11 mouse cellular contexts compared by ENCODE assay signal in the genomic region with DNA sequence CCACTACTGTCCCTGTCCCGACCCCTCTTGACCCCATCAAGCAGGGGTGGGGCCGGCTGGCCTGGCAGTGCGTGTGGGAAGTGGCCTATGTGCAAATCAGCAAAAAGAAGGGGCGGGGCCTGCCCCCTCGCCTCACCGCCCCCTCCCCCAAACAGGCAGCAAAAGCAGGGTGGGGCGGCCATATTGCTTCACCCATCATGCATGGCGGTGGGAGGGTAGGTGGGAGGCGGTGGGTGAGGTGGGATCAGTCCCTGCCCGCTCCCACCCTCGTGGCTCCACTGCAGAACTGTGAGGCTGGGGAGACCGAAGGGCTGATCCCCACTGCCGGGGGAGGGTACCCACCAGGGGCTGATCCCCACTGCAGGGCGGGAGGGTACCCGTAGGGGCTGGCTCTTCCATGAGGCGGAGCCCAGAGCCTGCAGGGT. TPM values are rescaled to one million over a fixed set of nuclear protein-coding genes. Genes with fewer than 3 reads are reported as not detected.
DNase-seq lines count a peak whose midpoint lies in the region; ATAC-seq and TF ChIP-seq lines count a peak whose summit lies in the region.
"Had no signal": no experiment of that assay in that cellular context is flagged by ENCODE, and none has a peak within 500 bp of the region (broad histone marks: within the 10 kb centered on the region; RNA-seq: fewer than 3 reads in every experiment).

No protein-coding gene starts in this region.

- H3K4me2 ChIP-seq in hindbrain, embryonic 11.5 days (replicated peaks; ENCODE audit: low read depth, low read length): no peak overlapping the region
- no peak overlapping the region for H3K4me2 ChIP-seq in hindbrain, embryonic 13.5 days
- H3K4me2 ChIP-seq in liver, embryonic 11.5 days: peak overlapping the region; percentile 42
- H3K4me2 ChIP-seq: limb, embryonic 12.5 days had no signal

- H3K4me3 ChIP-seq in hindbrain, embryonic 11.5 days (ENCODE audit: low read depth, low read length): no peak overlapping the region
- H3K4me3 ChIP-seq in hindbrain, embryonic 13.5 days: no peak overlapping the region
- H3K4me3 ChIP-seq in ES-E14 (ENCODE audit: insufficient read depth in 1 of 2, low read depth in 1 of 2, low read length in 2 of 2, poor library complexity in 1 of 2, severe bottlenecking in 1 of 2): peak overlapping the region; percentile 60 to 70
- H3K4me3 ChIP-seq in liver, embryonic 11.5 days (ENCODE audit: low read depth, low read length): peak overlapping the region; percentile 25; the same call in 1 of the 2 replicates
- H3K4me3 ChIP-seq: limb, embryonic 12.5 days had no signal

- no peak overlapping the region for H3K27ac ChIP-seq in hindbrain, embryonic 11.5 days (ENCODE audit: low read depth, low read length)
- no peak overlapping the region for H3K27ac ChIP-seq in hindbrain, embryonic 13.5 days
- H3K27ac ChIP-seq in ES-E14 (ENCODE audit: insufficient read depth, low read depth, low read length, poor library complexity, severe bottlenecking): no peak overlapping the region
- H3K27ac ChIP-seq in liver, embryonic 11.5 days (ENCODE audit: low read depth, low read length): peak overlapping the region; percentile 85; the same call in 1 of the 2 replicates
- H3K27ac ChIP-seq: limb, embryonic 12.5 days had no signal

- H3K9me3 ChIP-seq in hindbrain, embryonic 11.5 days (ENCODE audit: control insufficient read depth, low read length): no peaks in the 10 kb centered on the region
- no peaks in the 10 kb centered on the region for H3K9me3 ChIP-seq in hindbrain, embryonic 13.5 days
- H3K9me3 ChIP-seq in ES-E14 (ENCODE audit: control insufficient read depth, insufficient read depth, low read depth, low read length): no peaks in the 10 kb centered on the region
- no peaks in the 10 kb centered on the region for H3K9me3 ChIP-seq in liver, embryonic 11.5 days (ENCODE audit: control insufficient read depth, low read length)
- H3K9me3 ChIP-seq: limb, embryonic 12.5 days had no signal

- H3K36me3 ChIP-seq in hindbrain, embryonic 11.5 days (ENCODE audit: control insufficient read depth, insufficient read depth, low read length): no peaks in the 10 kb centered on the region
- no peaks in the 10 kb centered on the region for H3K36me3 ChIP-seq in hindbrain, embryonic 13.5 days
- no peaks in the 10 kb centered on the region for H3K36me3 ChIP-seq in ES-E14 (ENCODE audit: control insufficient read depth, insufficient read depth, low read length, poor library complexity, severe bottlenecking)
- no peaks in the 10 kb centered on the region for H3K36me3 ChIP-seq in liver, embryonic 11.5 days (ENCODE audit: control insufficient read depth, insufficient read depth, low read length)
- H3K36me3 ChIP-seq: limb, embryonic 12.5 days had no signal

- DNase-seq in cerebellum, adult 11-12 months: peak; percentile 73
- DNase-seq in cerebellum, postnatal 4 days (ENCODE audit: low spot score in 2 of 2): no peak
- no peak for DNase-seq in hindbrain, embryonic 11.5 days (ENCODE audit: low spot score)
- DNase-seq in ES-E14 (ENCODE audit: low read depth, low spot score): no peak
- no peak for DNase-seq in liver, embryonic 11.5 days (ENCODE audit: low spot score)
- no peak for DNase-seq in right cerebral cortex, adult 2 months (ENCODE audit: low spot score in 2 of 2)
- DNase-seq in layer of hippocampus, adult 11-12 months (ENCODE audit: low spot score): no peak

- peak; percentile 33; the same call in 1 of the 2 replicates for ATAC-seq in hindbrain, embryonic 11.5 days (ENCODE audit: low FRiP score)
- no peak for ATAC-seq in hindbrain, embryonic 13.5 days (ENCODE audit: low FRiP score)
- ATAC-seq in liver, embryonic 11.5 days (replicated peaks; ENCODE audit: low FRiP score): peak; percentile 24; the same call in 1 of the 2 replicates
- ATAC-seq: Patski had no signal

- no peaks in the 10 kb centered on the region; the same call in 1 of the 2 replicates for H3K4me1 ChIP-seq in hindbrain, embryonic 11.5 days (replicated peaks; ENCODE audit: control insufficient read depth, insufficient read depth, low read length)
- H3K4me1 ChIP-seq in hindbrain, embryonic 13.5 days (replicated peaks): 0 out of 2 replicates have a peak, but pooled peaks cover 10% of the 10 kb centered on the region
- H3K4me1 ChIP-seq in ES-E14 (ENCODE audit: control insufficient read depth in 2 of 2, insufficient read depth in 2 of 2, low read length in 2 of 2, poor library complexity in 1 of 2): peaks cover 0 to 16% of the 10 kb centered on the region in 2 experiments; a peak in 2 of 4 replicates
- peaks cover 28% of the 10 kb centered on the region for H3K4me1 ChIP-seq in liver, embryonic 11.5 days (replicated peaks; ENCODE audit: control insufficient read depth, insufficient read depth, low read length)

- H3K27me3 ChIP-seq in hindbrain, embryonic 11.5 days (ENCODE audit: control insufficient read depth, insufficient read depth, low read length): no peaks in the 10 kb centered on the region
- H3K27me3 ChIP-seq in hindbrain, embryonic 13.5 days: peaks cover 24% of the 10 kb centered on the region; the same call in 1 of the 2 replicates
- no peaks in the 10 kb centered on the region for H3K27me3 ChIP-seq in liver, embryonic 11.5 days (replicated peaks; ENCODE audit: control insufficient read depth, insufficient read depth, low read length)
- H3K27me3 ChIP-seq: Patski had no signal

- 32% methylated on average over 13 of the region's 16 CpGs for WGBS in hindbrain, embryonic 11.5 days
- 34% methylated on average over 16 of the region's 16 CpGs for WGBS in hindbrain, embryonic 13.5 days
- 39% methylated on average over 16 of the region's 16 CpGs for WGBS in liver, embryonic 11.5 days

- in situ Hi-C loops in ES-E14 (cut with MboI; ENCODE audit: low sequenced_read_pairs in 2 of 2, unreplicated experiment in 2 of 2): no loop called here

- no peak overlapping the region for H3K9ac ChIP-seq in hindbrain, embryonic 11.5 days (ENCODE audit: low read depth, low read length)
- no peak overlapping the region for H3K9ac ChIP-seq in hindbrain, embryonic 13.5 days
- H3K9ac ChIP-seq in ES-E14 (ENCODE audit: insufficient read depth, low read depth, low read length, poor library complexity, severe bottlenecking): peak overlapping the region; percentile 64; the same call in 1 of the 2 replicates
- no peak overlapping the region for H3K9ac ChIP-seq in liver, embryonic 11.5 days (ENCODE audit: low read depth, low read length)
- H3K9ac ChIP-seq: limb, embryonic 12.5 days had no signal

TF ChIP-seq in ES-E14, 5 proteins besides CTCF, POLR2A, EP300 and RAD21:
- TF ChIP-seq MAFK (IDR thresholded peaks at IDR 0.05; ENCODE audit: insufficient read depth, low read depth, low read length) (peak; percentile 8; the same call in 1 of the 2 replicates), HCFC1 (IDR thresholded peaks at IDR 0.05; ENCODE audit: borderline replicate concordance, insufficient read depth, low read length) (no peak), ZC3H11A (IDR thresholded peaks at IDR 0.05; ENCODE audit: borderline replicate concordance, low read depth, low read length) (no peak), ZNF384 (IDR thresholded peaks at IDR 0.05; ENCODE audit: low read depth, low read length) (no peak), CHD2 (IDR thresholded peaks at IDR 0.05; ENCODE audit: low read depth, low read length) (no peak)

RNA-seq across cellular contexts. Expression of a gene that starts 1.6 kb away (rescaled TPM):
- polyA plus RNA-seq in hindbrain, embryonic 11.5 days (2014; fragmentation: Nextera tagmentation; extraction: Ambion mirVana): 0.56 and 1.4 TPM in 2 replicates
- 0.65 and 0.78 TPM in 2 replicates for polyA plus RNA-seq in hindbrain, embryonic 13.5 days (2015; fragmentation: Nextera tagmentation; extraction: Ambion mirVana)
- total RNA-seq in ES-E14 (2012; rRNA removed): 14.5 and 28.2 TPM in 2 replicates
- polyA plus RNA-seq in liver, embryonic 11.5 days (2014; fragmentation: Nextera tagmentation; extraction: Ambion mirVana): 36.6 and 38.3 TPM in 2 replicates

RNA-seq across cellular contexts. Expression of a gene that starts 10.1 kb away (rescaled TPM):
- polyA plus RNA-seq in hindbrain, embryonic 11.5 days (2014; fragmentation: Nextera tagmentation; extraction: Ambion mirVana): 0.60 and 0.86 TPM in 2 replicates
- polyA plus RNA-seq in hindbrain, embryonic 13.5 days (2015; fragmentation: Nextera tagmentation; extraction: Ambion mirVana): 4.7 and 5.2 TPM in 2 replicates
- 16.3 and 17.3 TPM in 2 replicates for total RNA-seq in ES-E14 (2012; rRNA removed)
- polyA plus RNA-seq in liver, embryonic 11.5 days (2014; fragmentation: Nextera tagmentation; extraction: Ambion mirVana): 0.57 and 1.0 TPM in 2 replicates

RNA-seq across cellular contexts. Expression of a gene that starts 39.0 kb away (rescaled TPM):
- polyA plus RNA-seq in hindbrain, embryonic 11.5 days (2014; fragmentation: Nextera tagmentation; extraction: Ambion mirVana): 120 and 125 TPM in 2 replicates
- polyA plus RNA-seq in hindbrain, embryonic 13.5 days (2015; fragmentation: Nextera tagmentation; extraction: Ambion mirVana): 227 and 231 TPM in 2 replicates
- 44.2 and 76.2 TPM in 2 replicates for total RNA-seq in ES-E14 (2012; rRNA removed)
- 40.9 and 47.6 TPM in 2 replicates for polyA plus RNA-seq in liver, embryonic 11.5 days (2014; fragmentation: Nextera tagmentation; extraction: Ambion mirVana)

RNA-seq across cellular contexts. Expression of a gene that starts 40.2 kb away (rescaled TPM):
- polyA plus RNA-seq in hindbrain, embryonic 11.5 days (2014; fragmentation: Nextera tagmentation; extraction: Ambion mirVana): 6.3 and 8.6 TPM in 2 replicates
- polyA plus RNA-seq in hindbrain, embryonic 13.5 days (2015; fragmentation: Nextera tagmentation; extraction: Ambion mirVana): 0.79 and 1.3 TPM in 2 replicates
- 2.2 and 3.2 TPM in 2 replicates for total RNA-seq in ES-E14 (2012; rRNA removed)
- polyA plus RNA-seq in liver, embryonic 11.5 days (2014; fragmentation: Nextera tagmentation; extraction: Ambion mirVana): 1.2 and 1.7 TPM in 2 replicates
- total RNA-seq: megakaryocyte progenitor cell, adult 5-6 weeks had no signal
- polyA plus RNA-seq: Patski had no signal

RNA-seq across cellular contexts. Expression of a gene that starts 57.6 kb away (rescaled TPM):
- polyA plus RNA-seq in hindbrain, embryonic 11.5 days (2014; fragmentation: Nextera tagmentation; extraction: Ambion mirVana): 1.0 and 2.8 TPM in 2 replicates
- 1.1 and 1.6 TPM in 2 replicates for polyA plus RNA-seq in hindbrain, embryonic 13.5 days (2015; fragmentation: Nextera tagmentation; extraction: Ambion mirVana)
- total RNA-seq in ES-E14 (2012; rRNA removed): 0.16 and 0.18 TPM in 2 replicates
- 0.30 and 0.45 TPM in 2 replicates for polyA plus RNA-seq in liver, embryonic 11.5 days (2014; fragmentation: Nextera tagmentation; extraction: Ambion mirVana)

Comparison
In these comparisons a context has a peak if more than half of its experiments do, and no peak if none do; other contexts are left out.
1. H3K4me3 ChIP-seq: peak in ES-E14 (2 of 2) and liver, embryonic 11.5 days (single experiment); none in hindbrain, embryonic 11.5 days (single experiment) and hindbrain, embryonic 13.5 days (single experiment).
2. RNA of a gene that starts 1.6 kb away (polyA plus RNA-seq): 36.6 to 38.3 TPM in liver, embryonic 11.5 days; 0.65 to 0.78 TPM in hindbrain, embryonic 13.5 days and 0.56 to 1.4 TPM in hindbrain, embryonic 11.5 days; every median in the first group is over 10 times any median in the second.